Mouse (Mus musculus) hindbrain, embryonic 15.5 days (tissue): ENCODE measurements around the gene Krt1. TPM values are rescaled to one million over a fixed set of nuclear protein-coding genes. Genes with fewer than 3 reads are reported as not detected.

Experiments used
- ATAC-seq: fragments of 200-750 bp; cut with Nextera tagmentation; 2 replicates; pipeline ENCODE4 v1.8.0; 2017; ENCODE audit warnings: low read depth, moderate number of reproducible peaks, moderate TSS enrichment; ENCODE audit not compliant: low FRiP score
- H3K27ac ChIP-seq: fragments of 300-500 bp; sonication (generic); replicated peaks from 2 replicates; pipeline ENCODE4 v1.5.1; 2015; ENCODE audit warnings: mild to moderate bottlenecking, inconsistent platforms
- H3K27me3 ChIP-seq: fragments of 300-500 bp; sonication (generic); 2 replicates; pipeline ENCODE4 v1.6.1; 2015; ENCODE audit warnings: control low read depth, inconsistent platforms
- H3K36me3 ChIP-seq: fragments of 300-500 bp; sonication (generic); 2 replicates; pipeline ENCODE4 v1.6.1; 2015; ENCODE audit warnings: control low read depth, inconsistent platforms
- H3K4me1 ChIP-seq: fragments of 300-500 bp; sonication (generic); replicated peaks from 2 replicates; pipeline ENCODE4 v1.6.1; 2015; ENCODE audit warnings: control low read depth, inconsistent platforms
- H3K4me2 ChIP-seq: fragments of 300-500 bp; sonication (generic); 2 replicates; pipeline ENCODE4 v1.6.1; 2015; ENCODE audit warnings: moderate library complexity, mild to moderate bottlenecking, inconsistent platforms
- H3K4me3 ChIP-seq: fragments of 300-500 bp; sonication (generic); 2 replicates; pipeline ENCODE4 v1.5.1; 2015; ENCODE audit warnings: mild to moderate bottlenecking, inconsistent platforms
- H3K9ac ChIP-seq: fragments of 300-500 bp; sonication (generic); 2 replicates; pipeline ENCODE4 v1.6.1; 2015; ENCODE audit warnings: inconsistent platforms
- H3K9me3 ChIP-seq: fragments of 300-500 bp; sonication (generic); 2 replicates; pipeline ENCODE4 v1.6.1; 2016; ENCODE audit warnings: control low read depth, inconsistent platforms
- WGBS: fragments of 180-500 bp; shearing (Covaris S2); methylation state at CpG from one replicate; pipeline ENCODE4 v1.1.7; 2015; 5-methylcytosine and 5-hydroxymethylcytosine counted together
- polyA plus RNA-seq: library from polyadenylated mRNA; unstranded; fragments of >200 nt; fragmentation: Nextera tagmentation; extraction: Ambion mirVana; gene quantifications from 2 replicates; pipeline ENCODE4 v1.2.1, GENCODE M21; 2015

Gene Krt1
- polyA plus RNA-seq = 15.9 and 19.3 TPM in 2 replicates

DNA sequence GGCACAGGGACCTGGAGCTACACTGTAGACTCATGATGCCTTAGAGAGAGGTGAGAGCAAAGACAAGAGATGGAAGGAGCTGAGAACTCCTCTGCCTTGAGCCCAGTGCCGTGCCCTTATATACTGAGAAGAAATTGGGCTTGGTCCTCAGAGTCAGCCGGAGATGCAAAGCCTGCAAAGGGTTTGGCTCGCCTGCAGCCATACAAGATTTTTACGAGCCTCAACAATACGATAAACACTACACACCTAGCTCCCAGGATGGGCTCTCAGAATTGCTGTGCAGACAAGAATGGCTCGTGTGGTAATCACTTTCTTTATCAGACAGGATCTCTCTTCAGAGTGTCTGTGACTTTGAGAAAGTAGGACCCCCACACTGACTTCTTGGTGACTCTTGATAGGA lies at the start of gene Krt1:
TSS of gene Krt1 (minus strand) at position 101 of the 400 bp plus-strand sequence.
- Histone ChIP-seq H3K27ac (no peak within 1 kb of the TSS), H3K9ac (no peak within 1 kb of the TSS), H3K36me3 (no peaks in the 10 kb centered on the region), H3K4me2 (no peak within 1 kb of the TSS), H3K27me3 (no peaks in the 10 kb centered on the region), H3K4me3 (no peak within 1 kb of the TSS), H3K4me1 (peaks cover 14% of the 10 kb centered on the region), H3K9me3 (no peaks in the 10 kb centered on the region)
- no peak for ATAC-seq
- WGBS = 91% methylated on average over 6 of the region's 6 CpGs

DNA sequence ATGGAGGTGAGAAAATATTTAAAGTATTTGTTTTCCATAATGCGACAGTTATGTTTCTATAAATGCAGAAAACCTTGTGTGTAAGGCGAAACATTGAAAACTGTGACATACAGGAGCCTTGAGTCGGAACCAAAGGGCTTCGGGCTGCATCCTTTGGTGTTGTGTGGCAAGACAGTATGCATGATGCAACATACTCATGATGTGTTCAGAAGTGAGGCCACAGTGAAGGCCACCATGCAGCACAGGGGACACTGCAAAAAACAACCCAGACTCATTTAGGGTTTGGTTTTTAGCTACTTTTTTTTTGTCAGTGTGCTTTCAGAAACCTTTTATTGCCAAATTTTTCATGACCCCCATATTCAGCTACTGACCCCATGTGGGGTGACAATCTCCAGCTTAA lies 44.6 kb upstream of the Krt1 start:
- Histone ChIP-seq H3K4me3 (no peak overlapping the region), H3K27me3 (no peaks in the 10 kb centered on the region), H3K4me2 (no peak overlapping the region), H3K4me1 (no peaks in the 10 kb centered on the region), H3K36me3 (no peaks in the 10 kb centered on the region), H3K9ac (no peak overlapping the region), H3K27ac (no peak overlapping the region), H3K9me3 (no peaks in the 10 kb centered on the region)
- ATAC-seq = no peak
- 96% methylated on average over 4 of the region's 4 CpGs for WGBS

DNA sequence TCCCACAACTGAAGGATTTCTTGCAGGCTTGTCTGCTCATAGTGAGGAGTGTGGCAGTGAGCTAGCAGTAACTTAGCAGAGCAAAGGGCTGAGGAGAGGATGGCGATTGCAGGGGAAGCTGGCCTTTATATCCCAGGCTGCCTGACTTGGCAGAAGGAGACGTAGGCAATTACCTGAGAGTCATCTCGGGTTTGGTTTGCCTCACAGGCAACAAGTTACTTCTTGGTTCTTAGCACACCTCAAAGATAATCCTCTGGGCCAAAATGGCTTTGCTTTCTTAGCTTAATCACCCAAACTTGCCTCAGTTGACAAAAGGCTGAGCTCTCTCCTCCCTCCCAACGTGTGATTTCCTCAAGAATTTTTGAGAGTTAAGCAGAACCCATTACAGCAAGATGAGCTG lies 42.2 kb upstream of the Krt1 start, which contains the start of gene Krt76:
TSS of gene Krt76 (minus strand) at position 101 of the 400 bp plus-strand sequence.
- H3K27ac ChIP-seq = no peak within 1 kb of the TSS
- no peak for ATAC-seq
- no peaks in the 10 kb centered on the region for H3K36me3 ChIP-seq
- H3K27me3 ChIP-seq = no peaks in the 10 kb centered on the region
- 74% methylated on average over 4 of the region's 4 CpGs for WGBS
- no peak within 1 kb of the TSS for H3K4me3 ChIP-seq
- H3K4me2 ChIP-seq = no peak within 1 kb of the TSS
- H3K4me1 ChIP-seq = no peaks in the 10 kb centered on the region
- no peak within 1 kb of the TSS for H3K9ac ChIP-seq
- no peaks in the 10 kb centered on the region for H3K9me3 ChIP-seq

DNA sequence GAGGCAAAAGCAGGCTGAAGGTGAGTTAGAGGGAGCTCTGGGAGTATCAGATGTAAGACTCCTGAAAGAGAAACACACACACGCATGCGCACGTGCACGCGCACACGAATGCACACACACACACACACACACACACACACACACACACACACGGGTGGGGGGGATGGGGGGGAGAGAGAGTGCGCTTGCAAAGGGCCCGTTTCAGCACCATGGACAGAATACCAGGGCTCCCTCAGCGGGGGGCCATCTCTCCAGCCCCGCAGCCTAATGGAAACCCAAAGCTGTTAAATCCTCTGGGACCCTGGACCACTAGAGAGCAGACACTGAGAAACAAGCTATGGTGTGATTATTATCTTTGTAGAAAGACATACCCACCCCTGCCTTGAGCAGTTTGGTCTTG lies 29.2 kb upstream of the Krt1 start:
- WGBS = 27% methylated on average over 9 of the region's 11 CpGs
- Histone ChIP-seq H3K27me3 (no peaks in the 10 kb centered on the region), H3K4me2 (0 out of 2 replicates have a peak overlapping the region, but pooled peaks have one; percentile 26), H3K9me3 (no peaks in the 10 kb centered on the region), H3K9ac (no peak overlapping the region), H3K27ac (no peak overlapping the region), H3K4me1 (no peaks in the 10 kb centered on the region), H3K4me3 (no peak overlapping the region), H3K36me3 (no peaks in the 10 kb centered on the region)
- no peak for ATAC-seq

DNA sequence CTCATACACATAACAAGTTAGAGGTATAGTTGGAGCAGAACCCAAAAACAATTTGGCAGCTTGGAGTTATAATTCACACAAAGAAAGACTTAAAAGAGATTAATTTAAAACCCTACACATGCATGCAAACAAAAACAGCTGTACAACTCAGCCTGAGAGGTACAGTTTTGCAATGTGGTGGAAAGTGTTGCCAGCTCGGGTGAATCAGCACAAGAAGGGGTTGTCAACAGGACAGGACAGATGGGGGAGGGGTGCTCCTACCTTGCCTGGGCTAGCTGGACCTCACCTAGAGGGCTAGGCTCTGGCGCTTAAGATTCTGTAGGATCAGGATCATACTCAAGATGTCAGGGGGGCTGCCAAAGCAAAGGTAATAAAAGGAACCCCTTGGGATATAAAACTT lies 27.4 kb upstream of the Krt1 start:
- Histone ChIP-seq H3K9me3 (no peaks in the 10 kb centered on the region), H3K27me3 (no peaks in the 10 kb centered on the region), H3K9ac (no peak overlapping the region), H3K4me3 (no peak overlapping the region), H3K4me2 (no peak overlapping the region), H3K4me1 (no peaks in the 10 kb centered on the region), H3K27ac (no peak overlapping the region), H3K36me3 (no peaks in the 10 kb centered on the region)
- no peak for ATAC-seq
- WGBS = 69% methylated on average over 2 of the region's 2 CpGs

DNA sequence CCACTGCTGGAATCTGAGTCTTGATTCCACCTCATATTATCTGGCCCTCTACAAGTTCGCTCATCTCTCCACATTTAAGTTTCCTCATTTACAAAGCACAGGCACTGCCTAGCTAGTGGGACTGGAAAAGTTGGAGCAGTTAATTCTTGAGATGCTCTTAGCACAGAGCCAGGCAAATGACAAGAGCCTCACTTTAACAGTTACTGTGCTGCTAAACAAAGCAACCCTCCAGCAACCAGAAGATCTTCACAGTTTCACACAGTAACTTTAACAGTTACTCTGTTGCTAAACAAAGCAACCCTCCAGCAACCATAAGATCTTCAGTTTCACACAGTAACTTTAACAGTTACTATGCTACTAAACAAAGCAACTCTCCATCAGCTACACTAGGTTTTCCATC lies 23.8 kb upstream of the Krt1 start:
- Histone ChIP-seq H3K27me3 (no peaks in the 10 kb centered on the region), H3K27ac (no peak overlapping the region), H3K4me3 (no peak overlapping the region), H3K9ac (no peak overlapping the region), H3K36me3 (no peaks in the 10 kb centered on the region), H3K4me2 (no peak overlapping the region), H3K9me3 (no peaks in the 10 kb centered on the region), H3K4me1 (peaks cover 6% of the 10 kb centered on the region)
- WGBS = 84% methylated on average over 1 of the region's 1 CpGs
- ATAC-seq = no peak

DNA sequence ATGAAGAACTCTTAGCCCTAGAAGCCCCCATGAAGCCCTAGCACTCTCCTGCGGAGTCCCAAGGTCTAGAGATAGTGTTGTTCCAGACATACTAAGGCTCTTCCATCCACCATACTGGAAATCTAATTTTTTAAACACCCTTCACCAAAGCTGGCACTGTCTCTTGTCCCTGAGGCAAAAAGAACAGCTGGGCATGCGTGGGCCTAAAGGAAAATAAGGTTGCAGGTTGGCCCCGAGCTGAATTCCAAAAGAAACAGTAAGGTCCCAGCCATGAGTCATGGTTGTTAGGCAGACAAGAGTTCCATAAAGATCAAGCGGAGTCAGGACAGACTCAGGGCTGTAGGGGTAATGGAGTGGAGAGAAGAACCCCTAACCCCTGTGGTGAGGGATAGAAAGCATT lies 22.6 kb upstream of the Krt1 start:
- Histone ChIP-seq H3K9ac (no peak overlapping the region), H3K4me1 (peaks cover 11% of the 10 kb centered on the region), H3K4me3 (no peak overlapping the region), H3K4me2 (no peak overlapping the region), H3K9me3 (no peaks in the 10 kb centered on the region), H3K27me3 (no peaks in the 10 kb centered on the region), H3K36me3 (no peaks in the 10 kb centered on the region), H3K27ac (no peak overlapping the region)
- no peak for ATAC-seq
- 49% methylated on average over 4 of the region's 4 CpGs for WGBS

DNA sequence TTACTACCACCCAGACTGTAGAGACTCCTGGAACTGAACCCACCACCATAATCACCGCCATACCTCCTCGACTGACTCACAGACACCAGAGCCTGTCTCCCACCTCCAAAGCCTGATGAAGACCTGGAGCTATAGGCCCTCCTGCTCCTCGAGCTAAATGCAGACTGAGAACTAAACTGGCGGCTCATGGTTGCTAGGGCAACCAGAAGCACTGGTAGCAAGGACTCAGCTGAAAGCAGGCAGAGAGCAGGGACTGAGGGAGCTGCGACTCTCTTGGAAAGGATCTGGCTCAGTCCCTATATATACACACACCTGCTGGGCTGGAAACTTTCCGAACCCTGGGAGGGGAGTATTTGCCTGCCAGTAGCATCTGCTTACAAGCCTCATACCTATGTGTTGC lies 18.8 kb upstream of the Krt1 start, which contains the start of gene Krt77:
TSS of gene Krt77 (minus strand) at position 275 of the 400 bp plus-strand sequence.
- Histone ChIP-seq H3K9ac (no peak within 1 kb of the TSS), H3K4me1 (peaks cover 11% of the 10 kb centered on the region), H3K27ac (peak within 1 kb of the TSS; percentile 47; the same call in 1 of the 2 replicates), H3K4me3 (no peak within 1 kb of the TSS), H3K36me3 (no peaks in the 10 kb centered on the region), H3K4me2 (no peak within 1 kb of the TSS), H3K9me3 (no peaks in the 10 kb centered on the region), H3K27me3 (no peaks in the 10 kb centered on the region)
- WGBS = 25% methylated on average over 6 of the region's 6 CpGs
- peak; percentile 87 for ATAC-seq

DNA sequence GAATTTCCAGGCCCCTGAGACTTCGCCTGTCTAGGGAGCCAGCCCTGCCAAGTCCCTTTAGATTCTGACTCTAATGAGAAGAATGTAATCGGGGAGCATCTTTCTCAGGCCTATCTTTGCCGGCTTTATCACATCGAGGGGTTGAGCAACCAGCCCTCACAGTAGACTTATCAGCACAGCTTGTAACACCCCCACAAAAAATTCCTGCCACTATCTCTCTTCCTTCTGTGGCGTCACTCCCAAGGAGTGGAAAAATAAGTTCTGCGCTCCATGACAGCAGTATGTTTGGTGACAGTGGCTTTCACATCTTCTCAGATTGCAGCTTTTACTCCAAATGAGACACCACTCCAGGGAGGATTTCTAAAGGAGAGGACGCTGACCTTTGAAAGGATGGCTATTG lies 16.2 kb upstream of the Krt1 start:
- Histone ChIP-seq H3K27me3 (no peaks in the 10 kb centered on the region), H3K4me2 (no peak overlapping the region), H3K9ac (no peak overlapping the region), H3K9me3 (no peaks in the 10 kb centered on the region), H3K4me1 (peaks cover 11% of the 10 kb centered on the region), H3K27ac (no peak overlapping the region), H3K36me3 (no peaks in the 10 kb centered on the region), H3K4me3 (no peak overlapping the region)
- WGBS = 88% methylated on average over 7 of the region's 7 CpGs
- no peak for ATAC-seq

DNA sequence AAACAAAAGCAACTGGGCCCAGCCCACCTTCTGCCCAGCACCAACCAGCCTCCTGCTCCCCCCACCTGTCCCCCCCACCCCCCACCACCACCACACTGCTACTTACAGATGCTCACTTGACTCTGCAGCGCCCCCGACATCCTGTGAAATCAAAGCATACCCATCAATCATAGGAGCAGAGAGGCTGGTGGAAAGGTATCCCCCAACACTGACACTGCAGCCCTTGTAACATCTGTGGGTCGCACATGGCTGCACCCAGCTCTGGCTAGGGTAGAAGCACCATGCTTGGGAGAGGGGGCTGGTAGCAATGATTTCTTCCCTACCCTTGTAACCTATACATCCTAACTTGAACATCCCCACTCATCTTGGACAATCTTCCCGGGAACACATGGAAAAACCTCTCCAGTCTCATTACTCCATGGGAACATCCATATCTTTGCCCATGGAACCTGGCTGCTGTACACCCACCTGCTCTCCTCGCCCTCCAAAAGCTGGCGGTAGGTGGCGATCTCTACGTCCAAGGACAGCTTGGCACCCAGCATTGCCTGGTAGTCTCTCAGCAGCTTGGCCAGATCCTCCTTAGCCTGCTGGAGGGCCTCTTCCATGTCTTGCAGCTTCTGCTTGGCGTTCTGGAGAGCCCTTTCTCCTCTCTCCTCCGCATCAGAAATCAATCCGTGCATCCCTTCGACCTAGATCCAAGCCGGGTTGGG lies 10.0 kb upstream of the Krt1 start:
- H3K27ac ChIP-seq = no peak overlapping the region
- no peak overlapping the region for H3K9ac ChIP-seq
- peaks cover 18% of the 10 kb centered on the region for H3K27me3 ChIP-seq
- 55% methylated on average over 13 of the region's 13 CpGs for WGBS
- ATAC-seq = 0 out of 2 replicates have a peak, but pooled peaks have one; percentile 40
- H3K36me3 ChIP-seq = no peaks in the 10 kb centered on the region
- no peak overlapping the region; the same call in 1 of the 2 replicates for H3K4me3 ChIP-seq
- no peaks in the 10 kb centered on the region for H3K9me3 ChIP-seq
- peak overlapping the region; percentile 90 for H3K4me2 ChIP-seq
- peaks cover 17% of the 10 kb centered on the region for H3K4me1 ChIP-seq

DNA sequence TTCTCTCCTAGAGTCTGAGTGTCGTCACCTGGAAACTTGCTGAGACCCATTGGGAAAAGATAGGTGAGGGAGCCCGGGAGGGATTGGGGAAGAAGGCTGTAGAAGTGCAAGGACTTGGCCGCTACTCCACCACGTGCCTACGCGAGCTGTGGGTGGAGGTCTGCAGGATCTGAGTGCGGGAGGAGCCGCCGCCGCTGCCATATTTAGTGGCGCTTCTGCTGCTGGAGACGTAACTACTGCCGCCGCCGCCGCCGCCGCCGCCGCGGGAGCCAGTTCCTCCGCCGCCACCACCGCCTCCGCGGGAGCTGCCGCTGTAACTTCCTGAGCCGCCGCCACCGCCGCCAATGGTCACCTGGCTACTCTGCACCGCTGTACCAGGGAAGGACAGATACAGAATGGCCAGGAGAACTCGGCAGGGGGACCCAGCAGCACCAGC lies 9.2 kb upstream of the Krt1 start:
- ATAC-seq = peak; percentile 61; the same call in 1 of the 2 replicates
- Histone ChIP-seq H3K4me2 (peak overlapping the region; percentile 90), H3K36me3 (no peaks in the 10 kb centered on the region), H3K27ac (peak overlapping the region; percentile 55), H3K4me3 (peak overlapping the region; percentile 43), H3K4me1 (peaks cover 17% of the 10 kb centered on the region), H3K9ac (peak overlapping the region; percentile 47), H3K9me3 (no peaks in the 10 kb centered on the region), H3K27me3 (peaks cover 18% of the 10 kb centered on the region)
- under 1% methylated on average over 33 of the region's 33 CpGs for WGBS

DNA sequence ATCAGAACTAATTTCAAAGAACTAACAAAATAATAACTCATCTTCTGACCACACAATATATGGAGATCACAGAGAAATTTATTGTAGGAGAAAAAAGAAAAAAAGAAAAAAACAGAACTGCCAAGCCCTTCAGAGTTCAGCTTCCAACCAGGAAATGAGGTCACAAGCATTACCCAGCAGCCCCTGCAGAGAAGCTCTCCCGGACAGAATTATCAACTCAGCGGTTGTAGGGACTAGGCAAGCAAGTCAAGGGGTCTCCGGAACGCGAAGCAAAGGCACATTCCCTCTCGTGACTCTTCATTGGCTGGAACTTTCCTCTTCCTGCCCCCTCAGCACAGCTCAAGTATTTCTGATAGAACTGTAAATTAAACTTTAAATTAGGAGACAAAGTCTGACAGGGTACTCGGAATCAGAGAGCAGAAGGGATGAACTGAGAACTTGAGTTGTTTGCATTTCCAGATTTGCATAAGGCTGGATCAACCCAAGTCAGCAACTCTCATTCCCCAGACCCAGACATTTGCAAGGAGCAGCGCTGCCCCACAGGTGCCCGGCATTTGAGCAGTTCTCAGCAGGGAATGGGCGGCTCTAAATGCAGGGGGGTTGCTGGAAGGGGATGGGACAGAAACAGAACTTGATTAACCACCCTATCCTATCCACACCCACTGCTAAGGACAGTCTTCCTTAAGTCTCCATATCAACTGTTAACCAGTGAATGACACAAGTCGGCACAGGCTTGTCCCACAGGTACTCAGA lies 8.3 kb upstream of the Krt1 start:
- Histone ChIP-seq H3K4me2 (peak overlapping the region; percentile 90), H3K27me3 (peaks cover 18% of the 10 kb centered on the region), H3K4me3 (no peak overlapping the region), H3K4me1 (peaks cover 17% of the 10 kb centered on the region), H3K27ac (no peak overlapping the region), H3K9me3 (no peaks in the 10 kb centered on the region), H3K9ac (no peak overlapping the region), H3K36me3 (no peaks in the 10 kb centered on the region)
- no peak for ATAC-seq
- 12% methylated on average over 11 of the region's 11 CpGs for WGBS
